Mouse (Mus musculus) neutrophil, adult 5-6 weeks (primary cell): ENCODE measurements around the gene Mat2a. TPM values are rescaled to one million over a fixed set of nuclear protein-coding genes. Genes with fewer than 3 reads are reported as not detected.

Experiments
- ATAC-seq: fragments of 151-379, 151-347 bp; 2 replicates; pipeline ENCODE4 v1.8.0; 2017; ENCODE audit warnings: mild to moderate bottlenecking, moderate TSS enrichment; ENCODE audit not compliant: insufficient number of reproducible peaks, poor library complexity, low FRiP score, severe bottlenecking; ENCODE audit errors: extremely low read depth
- total RNA-seq: library from RNA; stranded (forward); fragments of 200-1000 nt; gene quantifications from 2 replicates; pipeline ENCODE4 v1.2.3, GENCODE M21; 2017

The Mat2a gene
- total RNA-seq, 1 experiment from 2014 or later, result 167 TPM

DNA sequence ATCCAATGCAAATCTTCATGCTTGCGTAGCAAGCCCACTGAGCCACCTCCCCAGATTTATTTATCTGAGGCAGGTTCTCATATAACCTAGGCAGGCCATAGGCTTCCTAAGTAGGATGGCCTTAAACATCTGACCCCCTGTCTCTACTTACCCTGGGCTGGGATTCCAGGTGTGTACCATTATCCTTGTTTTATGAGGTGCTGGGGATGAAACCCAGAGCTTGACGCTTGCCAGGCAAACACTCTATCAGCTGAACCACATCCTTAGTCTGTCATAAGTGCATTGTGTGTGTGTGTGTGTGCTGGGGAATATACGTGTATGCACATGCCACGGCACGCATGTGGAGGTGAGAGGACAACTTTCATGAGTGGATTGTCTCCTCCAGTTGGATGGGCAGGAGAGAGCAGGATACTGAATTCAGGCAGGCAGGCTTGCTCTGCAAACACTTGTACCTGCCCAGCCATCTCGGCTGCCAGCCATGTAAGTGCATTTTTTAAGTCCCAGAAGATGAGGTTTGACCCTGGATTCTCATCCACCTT is 50.5 kb downstream of the Mat2a start:
- no peak for ATAC-seq

DNA sequence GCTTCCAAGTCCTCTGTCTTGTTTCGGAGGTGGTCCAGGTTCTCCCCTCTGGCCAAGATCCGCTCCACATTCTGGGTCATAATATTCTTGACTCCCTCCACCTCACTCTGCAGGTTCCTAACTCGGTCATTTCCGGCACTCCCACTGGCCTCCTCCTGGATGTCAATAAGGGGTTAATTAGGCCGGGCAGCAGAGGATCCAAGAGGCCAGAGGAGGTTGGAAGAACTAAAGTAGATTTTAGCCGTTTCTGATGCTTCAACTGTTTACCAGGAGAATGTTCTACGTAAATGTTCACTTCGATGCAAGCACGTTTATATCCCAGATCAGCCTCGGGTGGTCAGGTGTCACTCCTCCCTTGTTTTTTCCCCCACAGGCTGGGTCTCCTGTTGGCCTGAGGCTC is 51.1 kb downstream of the Mat2a start:
- no peak for ATAC-seq

DNA sequence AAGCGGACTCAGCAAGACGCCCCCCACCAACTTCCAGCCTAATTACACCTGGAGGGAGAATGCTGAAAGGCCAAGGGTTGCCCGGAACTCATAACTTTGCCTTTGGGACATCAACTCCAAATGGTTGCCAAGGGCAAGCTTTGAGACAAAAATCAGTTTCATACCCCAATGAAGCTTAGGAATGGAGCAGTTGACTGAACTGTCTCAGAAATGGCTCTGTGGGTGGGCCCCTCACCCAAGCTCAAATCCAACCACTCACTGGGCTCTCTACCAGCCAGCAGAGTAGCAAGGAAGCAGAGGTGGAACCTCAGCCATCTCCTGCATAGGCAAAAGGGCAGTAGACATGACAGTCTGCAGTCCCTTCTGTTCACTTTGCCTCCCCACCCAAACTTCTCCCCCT is 51.5 kb downstream of the Mat2a start:
- no peak for ATAC-seq

DNA sequence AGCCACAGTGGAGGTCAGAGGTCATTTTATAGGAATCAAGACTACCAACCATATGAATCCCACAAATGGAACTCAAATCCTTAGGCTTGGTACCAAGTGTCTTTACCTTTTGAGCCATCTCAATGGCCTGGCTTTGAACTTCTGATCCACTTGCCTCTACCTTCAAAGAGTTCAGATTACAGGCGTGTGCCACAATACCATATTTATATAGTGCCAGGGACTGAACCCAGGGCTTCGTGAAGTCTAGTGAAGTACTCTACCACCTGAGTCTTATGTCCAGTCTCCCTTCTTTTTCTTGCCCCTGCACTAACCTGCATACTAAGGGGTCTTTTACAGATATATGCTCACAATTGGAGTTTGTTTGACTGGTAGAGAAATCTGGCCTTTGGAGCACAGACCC is 52.8 kb downstream of the Mat2a start:
- no peak for ATAC-seq

DNA sequence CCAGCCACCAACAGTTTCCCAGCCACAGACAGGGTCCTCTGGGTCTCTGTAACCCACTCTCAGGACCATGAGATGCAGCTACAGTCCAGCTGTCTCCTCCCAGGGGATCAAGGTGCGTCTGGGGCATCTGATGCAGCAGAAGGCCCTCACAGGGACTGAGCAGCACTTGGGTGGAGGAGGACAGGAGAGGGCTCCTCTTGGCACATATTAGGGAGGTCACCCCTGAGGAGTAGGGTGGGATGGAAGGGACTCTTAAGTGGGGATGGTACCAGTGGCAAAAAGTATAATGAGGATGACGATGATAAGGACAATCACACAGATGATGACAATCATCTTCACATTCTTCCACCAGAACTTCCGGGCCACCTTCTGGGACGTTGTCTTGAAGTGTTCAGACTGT is 54.1 kb downstream of the Mat2a start:
- ATAC-seq, result no peak

DNA sequence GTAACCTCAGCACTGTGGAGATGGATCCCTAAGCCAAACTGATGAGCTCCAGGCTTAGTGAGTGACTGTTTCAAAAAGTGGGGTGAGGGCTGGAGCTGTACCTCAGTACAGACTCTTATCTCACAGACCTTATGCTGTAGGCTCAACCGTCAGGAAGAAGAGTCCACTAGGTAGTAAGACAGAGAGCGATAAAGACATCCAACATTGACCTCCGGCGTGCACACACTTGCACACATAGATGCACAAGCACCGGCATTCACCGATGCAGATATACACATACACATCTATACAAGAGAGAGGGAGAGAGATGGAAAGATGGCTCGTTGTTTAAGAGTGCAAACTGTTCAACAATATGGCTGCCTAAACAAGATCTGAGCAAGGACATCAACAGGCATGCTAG is 55.4 kb downstream of the Mat2a start:
- ATAC-seq, result no peak

DNA sequence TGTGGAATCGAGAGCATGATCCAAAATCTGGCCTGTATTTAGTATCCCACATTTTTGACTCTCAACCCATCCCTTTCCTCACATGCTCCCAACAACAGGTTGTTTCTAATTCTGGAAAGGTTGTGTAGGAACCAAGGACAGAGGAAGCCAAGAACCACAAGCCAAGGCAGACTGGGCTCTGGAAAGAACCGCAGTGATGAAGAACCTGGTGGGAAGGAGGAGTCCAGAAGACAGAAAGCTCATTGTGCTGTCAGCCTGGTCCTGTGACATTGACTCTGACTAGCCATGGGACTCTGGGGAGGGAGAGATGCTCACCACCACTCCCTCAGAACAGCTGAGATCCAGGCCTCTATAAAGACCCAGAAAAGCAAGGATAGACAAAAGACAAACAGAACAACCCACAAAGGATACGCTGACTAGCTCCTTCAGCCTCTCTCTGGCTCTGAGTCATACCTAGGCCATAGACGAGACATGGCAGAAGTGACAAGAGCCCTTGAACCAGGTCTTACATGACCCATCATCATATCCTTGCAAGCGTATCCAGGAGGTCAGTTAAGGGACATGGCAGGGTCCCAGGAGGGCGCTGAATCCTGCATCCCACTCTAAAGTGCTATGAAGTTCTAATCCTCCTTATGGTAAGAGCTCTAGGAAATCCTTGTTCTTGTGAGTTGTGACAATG is 56.1 kb downstream of the Mat2a start:
- ATAC-seq, result no peak

Other genes with a start within 250 kb of the Mat2a start
- gene Atoh8, start 204.0 kb downstream of the Mat2a start, total RNA-seq, result not detected in 2 replicates
- not detected in 2 replicates for gene Sftpb, start 134.9 kb downstream of the Mat2a start, total RNA-seq
- 34.1 and 44.6 TPM in 2 replicates for gene Usp39, start 94.4 kb downstream of the Mat2a start, total RNA-seq
- 44.6 and 44.9 TPM in 2 replicates for gene 0610030E20Rik, start 92.2 kb downstream of the Mat2a start, total RNA-seq
- 0.93 and 2.2 TPM in 2 replicates for gene Tmem150a, start 84.1 kb downstream of the Mat2a start, total RNA-seq
- gene Rnf181, start 72.6 kb downstream of the Mat2a start, total RNA-seq, result 79.3 and 102 TPM in 2 replicates
- 15.8 and 16.2 TPM in 2 replicates for gene Vamp5, start 59.1 kb downstream of the Mat2a start, total RNA-seq
- gene Vamp8, start 48.9 kb downstream of the Mat2a start, total RNA-seq, result 230 and 268 TPM in 2 replicates
- gene Ggcx, start 25.2 kb downstream of the Mat2a start, total RNA-seq, result 10.5 and 10.9 TPM in 2 replicates
- 1.3 TPM in 1 of 2 replicates, not detected in the other for gene Sh2d6, start 82.1 kb upstream of the Mat2a start, total RNA-seq
- 145 and 178 TPM in 2 replicates for gene Capg, start 104.8 kb upstream of the Mat2a start, total RNA-seq
- gene Elmod3, start 158.9 kb upstream of the Mat2a start, total RNA-seq, result 8.7 and 10.5 TPM in 2 replicates
- 1.2 and 1.5 TPM in 2 replicates for gene Retsat, start 158.9 kb upstream of the Mat2a start, total RNA-seq
- 104 and 120 TPM in 2 replicates for gene Tgoln1, start 177.4 kb upstream of the Mat2a start, total RNA-seq